Mouse (Mus musculus) layer of hippocampus, adult 11-12 months (tissue): ENCODE results near the gene Pip4k2a.
"Not testable (repeated sequence)": the region's sequence is repeated elsewhere in the genome, so short reads cannot be mapped to it uniquely, and the experiment has no call there.

Source experiments
- DNase-seq: peaks from one replicate; pipeline ENCODE4 v3.0.0; 2022; ENCODE audit warnings: low spot score

The Pip4k2a gene

GRCm38 (mm10) chr2:18998054-18998478 is at the start of gene Pip4k2a, which contains the start of gene 4930426L09Rik:
Pip4k2a (minus strand) TSS chr2:18998126.
4930426L09Rik (plus strand) TSS chr2:18998343.
- DNase-seq: peak; percentile 94

- no peak for DNase-seq
Observed at GRCm38 (mm10) chr2:19037907-19038570, 40.1 kb upstream of the Pip4k2a start.

GRCm38 (mm10) chr2:19037430-19037829 is 39.5 kb upstream of the Pip4k2a start:
- DNase-seq: no peak

- DNase-seq: no peak
Observed at GRCm38 (mm10) chr2:19024807-19025206, 26.9 kb upstream of the Pip4k2a start.

- DNase-seq: no peak
Observed at GRCm38 (mm10) chr2:19018034-19018433, 20.1 kb upstream of the Pip4k2a start.

GRCm38 (mm10) chr2:19016839-19017238 is 18.9 kb upstream of the Pip4k2a start:
- no peak for DNase-seq

GRCm38 (mm10) chr2:19016348-19016747 is 18.4 kb upstream of the Pip4k2a start:
- DNase-seq: no peak

- DNase-seq: no peak
Observed at GRCm38 (mm10) chr2:19011443-19011842, 13.5 kb upstream of the Pip4k2a start.

- not testable (repeated sequence) for DNase-seq
Observed at GRCm38 (mm10) chr2:19010541-19010940, 12.6 kb upstream of the Pip4k2a start.

GRCm38 (mm10) chr2:19007580-19007979 is 9.7 kb upstream of the Pip4k2a start:
- DNase-seq: no peak

GRCm38 (mm10) chr2:19006124-19006523 is 8.2 kb upstream of the Pip4k2a start:
- no peak for DNase-seq

- DNase-seq: peak; percentile 41
Observed at GRCm38 (mm10) chr2:19004801-19005200, 6.9 kb upstream of the Pip4k2a start.

- no peak for DNase-seq
Observed at GRCm38 (mm10) chr2:18999395-18999794, 1.5 kb upstream of the Pip4k2a start.

- peak; percentile 47 for DNase-seq
Observed at GRCm38 (mm10) chr2:18997387-18997971, 447 bp downstream of the Pip4k2a start.

GRCm38 (mm10) chr2:18996451-18997211 is 1.3 kb downstream of the Pip4k2a start:
- DNase-seq: no peak

GRCm38 (mm10) chr2:18992512-18993510 is 5.1 kb downstream of the Pip4k2a start:
- no peak for DNase-seq

- DNase-seq: no peak
Observed at GRCm38 (mm10) chr2:18988885-18989284, 9.0 kb downstream of the Pip4k2a start.

- DNase-seq: no peak
Observed at GRCm38 (mm10) chr2:18985506-18985905, 12.4 kb downstream of the Pip4k2a start.

GRCm38 (mm10) chr2:18984095-18984847 is 13.7 kb downstream of the Pip4k2a start:
- DNase-seq: peak; percentile 30

GRCm38 (mm10) chr2:18983546-18983945 is 14.4 kb downstream of the Pip4k2a start:
- no peak for DNase-seq

- DNase-seq: no peak
Observed at GRCm38 (mm10) chr2:18982581-18982980, 15.3 kb downstream of the Pip4k2a start.
